Mouse (Mus musculus): ENCODE data around the gene Tnfrsf9. TPM values are rescaled to one million over a fixed set of nuclear protein-coding genes. Genes with fewer than 3 reads are reported as not detected.
A peak's percentile ranks its signal among the peaks of the same experiment; 100 is the strongest.

Gene Tnfrsf9
- polyA plus RNA-seq, 1 experiment from 2014 or later = 0.45 TPM

- H3K4me1 ChIP-seq (replicated peaks) = no peaks in the 10 kb centered on the region; the same call in 1 of the 2 replicates
- H3K4me3 ChIP-seq (replicated peaks) = no peak overlapping the region
- H3K4me2 ChIP-seq = peak overlapping the region; percentile 46
- H3K36me3 ChIP-seq = no peaks in the 10 kb centered on the region
- no peaks in the 10 kb centered on the region for H3K9me3 ChIP-seq
- WGBS = 14% methylated on average over 25 of the region's 25 CpGs
- 0 out of 2 replicates have a peak, but pooled peaks have one; percentile 48 for ATAC-seq (ENCODE audit: insufficient number of reproducible peaks, insufficient read depth, low FRiP score, low TSS enrichment, low read depth)
- peaks cover 5% of the 10 kb centered on the region; the same call in 1 of the 2 replicates for H3K27me3 ChIP-seq
- no peak overlapping the region for H3K27ac ChIP-seq
- no peak overlapping the region for H3K9ac ChIP-seq (replicated peaks)
These were observed 50.5 kb downstream of the Tnfrsf9 start for GRCm38 (mm10) chr4:150964635-150965554.

DNA sequence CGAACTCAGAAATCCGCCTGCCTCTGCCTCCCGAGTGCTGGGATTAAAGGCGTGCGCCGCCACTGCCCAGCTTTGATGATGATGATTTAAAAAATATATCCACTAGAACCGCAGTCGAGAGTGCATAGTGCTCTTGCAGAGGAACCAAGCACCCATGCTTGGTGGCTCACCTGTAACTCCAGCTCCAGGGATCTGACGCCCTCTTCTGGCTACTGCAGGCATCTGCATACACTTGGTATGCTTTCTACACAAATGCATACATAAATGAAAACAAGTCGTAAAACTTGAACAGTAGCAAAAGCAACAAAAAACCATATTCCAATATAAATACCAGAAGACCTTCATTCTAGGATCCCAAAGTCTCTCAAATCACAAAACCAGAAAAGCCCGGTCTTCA lies 51.2 kb downstream of the Tnfrsf9 start:
- Histone ChIP-seq H3K9ac (replicated peaks) (no peak overlapping the region), H3K36me3 (no peaks in the 10 kb centered on the region), H3K4me2 (no peak overlapping the region), H3K9me3 (no peaks in the 10 kb centered on the region), H3K4me3 (replicated peaks) (no peak overlapping the region), H3K27ac (no peak overlapping the region), H3K4me1 (replicated peaks) (no peaks in the 10 kb centered on the region; the same call in 1 of the 2 replicates), H3K27me3 (peaks cover 5% of the 10 kb centered on the region; the same call in 1 of the 2 replicates)
- ATAC-seq (ENCODE audit: insufficient number of reproducible peaks, insufficient read depth, low FRiP score, low TSS enrichment, low read depth) = no peak
- 71% methylated on average over 11 of the region's 11 CpGs for WGBS

- 15% methylated on average over 7 of the region's 7 CpGs for WGBS
- Histone ChIP-seq H3K27me3 (peaks cover 5% of the 10 kb centered on the region; the same call in 1 of the 2 replicates), H3K4me2 (no peak overlapping the region), H3K27ac (no peak overlapping the region), H3K9me3 (no peaks in the 10 kb centered on the region), H3K36me3 (no peaks in the 10 kb centered on the region), H3K9ac (replicated peaks) (no peak overlapping the region), H3K4me1 (replicated peaks) (no peaks in the 10 kb centered on the region; the same call in 1 of the 2 replicates), H3K4me3 (replicated peaks) (no peak overlapping the region)
- ATAC-seq (ENCODE audit: insufficient number of reproducible peaks, insufficient read depth, low FRiP score, low TSS enrichment, low read depth) = no peak
These were observed 52.2 kb downstream of the Tnfrsf9 start for GRCm38 (mm10) chr4:150966556-150966955.

- Histone ChIP-seq H3K4me3 (replicated peaks) (no peak overlapping the region), H3K9me3 (no peaks in the 10 kb centered on the region), H3K36me3 (no peaks in the 10 kb centered on the region), H3K4me2 (no peak overlapping the region), H3K9ac (replicated peaks) (no peak overlapping the region), H3K4me1 (replicated peaks) (no peaks in the 10 kb centered on the region; the same call in 1 of the 2 replicates), H3K27ac (no peak overlapping the region), H3K27me3 (no peaks in the 10 kb centered on the region)
- ATAC-seq (ENCODE audit: insufficient number of reproducible peaks, insufficient read depth, low FRiP score, low TSS enrichment, low read depth) = no peak
- WGBS = 85% methylated on average over 8 of the region's 8 CpGs
These were observed 54.6 kb downstream of the Tnfrsf9 start for GRCm38 (mm10) chr4:150968956-150969355.

- no peak overlapping the region for H3K4me3 ChIP-seq (replicated peaks)
- no peaks in the 10 kb centered on the region for H3K36me3 ChIP-seq
- H3K4me2 ChIP-seq = no peak overlapping the region
- no peak overlapping the region for H3K27ac ChIP-seq
- no peaks in the 10 kb centered on the region for H3K4me1 ChIP-seq (replicated peaks)
- no peak for ATAC-seq (ENCODE audit: insufficient number of reproducible peaks, insufficient read depth, low FRiP score, low TSS enrichment, low read depth)
- H3K9ac ChIP-seq (replicated peaks) = no peak overlapping the region
- H3K27me3 ChIP-seq = no peaks in the 10 kb centered on the region
- no peaks in the 10 kb centered on the region for H3K9me3 ChIP-seq
- WGBS = 78% methylated on average over 8 of the region's 8 CpGs
These were observed 58.9 kb downstream of the Tnfrsf9 start for GRCm38 (mm10) chr4:150973264-150973663.

- ATAC-seq (ENCODE audit: insufficient number of reproducible peaks, insufficient read depth, low FRiP score, low TSS enrichment, low read depth) = no peak
- WGBS = 21% methylated on average over 1 of the region's 1 CpGs
- Histone ChIP-seq H3K4me1 (replicated peaks) (no peaks in the 10 kb centered on the region), H3K9ac (replicated peaks) (no peak overlapping the region), H3K27me3 (no peaks in the 10 kb centered on the region), H3K36me3 (no peaks in the 10 kb centered on the region), H3K27ac (no peak overlapping the region), H3K9me3 (no peaks in the 10 kb centered on the region), H3K4me3 (replicated peaks) (no peak overlapping the region), H3K4me2 (no peak overlapping the region)
These were observed 60.8 kb downstream of the Tnfrsf9 start for GRCm38 (mm10) chr4:150975145-150975544.

GRCm38 (mm10) chr4:150978156-150978910 lies 64.0 kb downstream of the Tnfrsf9 start:
- no peaks in the 10 kb centered on the region for H3K4me1 ChIP-seq (replicated peaks)
- H3K27me3 ChIP-seq = no peaks in the 10 kb centered on the region
- no peaks in the 10 kb centered on the region for H3K36me3 ChIP-seq
- 91% methylated on average over 21 of the region's 21 CpGs for WGBS
- no peak overlapping the region for H3K27ac ChIP-seq
- no peak overlapping the region for H3K4me2 ChIP-seq
- H3K4me3 ChIP-seq (replicated peaks) = no peak overlapping the region
- ATAC-seq (ENCODE audit: insufficient number of reproducible peaks, insufficient read depth, low FRiP score, low TSS enrichment, low read depth) = no peak
- no peak overlapping the region for H3K9ac ChIP-seq (replicated peaks)
- H3K9me3 ChIP-seq = no peaks in the 10 kb centered on the region

DNA sequence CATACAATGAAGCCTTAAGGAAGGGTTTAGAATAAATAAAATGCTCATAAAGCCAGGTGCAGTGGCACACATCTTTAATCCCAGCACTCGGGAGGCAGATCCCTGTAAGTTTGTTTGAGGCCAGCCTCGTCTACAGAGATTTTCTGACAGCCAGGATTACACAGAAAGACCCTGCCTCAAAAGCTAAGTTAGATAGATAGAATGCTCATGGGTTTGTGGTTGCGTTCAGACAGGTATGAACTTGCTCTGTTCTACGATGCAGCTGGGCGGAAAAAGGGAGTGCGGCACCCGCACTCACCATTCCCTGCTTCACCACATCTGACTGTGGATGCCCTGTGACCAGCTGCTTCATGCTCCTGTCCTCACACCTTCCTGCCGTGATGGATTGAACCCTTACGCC lies 65.1 kb downstream of the Tnfrsf9 start:
- WGBS = 79% methylated on average over 9 of the region's 9 CpGs

GRCm38 (mm10) chr4:150980153-150980552 lies 65.8 kb downstream of the Tnfrsf9 start:
- WGBS = 89% methylated on average over 5 of the region's 5 CpGs

More for the DNA sequence above, 65.1 kb downstream of the Tnfrsf9 start:
- Histone ChIP-seq H3K9me3 (no peaks in the 10 kb centered on the region), H3K9ac (replicated peaks) (no peak overlapping the region), H3K4me2 (no peak overlapping the region), H3K36me3 (no peaks in the 10 kb centered on the region), H3K27me3 (no peaks in the 10 kb centered on the region), H3K4me3 (replicated peaks) (no peak overlapping the region), H3K27ac (no peak overlapping the region), H3K4me1 (replicated peaks) (no peaks in the 10 kb centered on the region)
- ATAC-seq (ENCODE audit: insufficient number of reproducible peaks, insufficient read depth, low FRiP score, low TSS enrichment, low read depth) = no peak

GRCm38 (mm10) chr4:150990148-150990547 lies 75.8 kb downstream of the Tnfrsf9 start:
- no peak overlapping the region for H3K27ac ChIP-seq
- no peaks in the 10 kb centered on the region for H3K27me3 ChIP-seq
- H3K9ac ChIP-seq (replicated peaks) = no peak overlapping the region
- H3K4me3 ChIP-seq (replicated peaks) = no peak overlapping the region
- no peaks in the 10 kb centered on the region for H3K36me3 ChIP-seq
- WGBS = 46% methylated on average over 6 of the region's 6 CpGs
- H3K4me1 ChIP-seq (replicated peaks) = peaks cover 2% of the 10 kb centered on the region; the same call in 1 of the 2 replicates
- no peak for ATAC-seq (ENCODE audit: insufficient number of reproducible peaks, insufficient read depth, low FRiP score, low TSS enrichment, low read depth)
- H3K9me3 ChIP-seq = no peaks in the 10 kb centered on the region
- no peak overlapping the region for H3K4me2 ChIP-seq

More at GRCm38 (mm10) chr4:150980153-150980552, 65.8 kb downstream of the Tnfrsf9 start:
- Histone ChIP-seq H3K4me1 (replicated peaks) (no peaks in the 10 kb centered on the region), H3K36me3 (no peaks in the 10 kb centered on the region), H3K27me3 (no peaks in the 10 kb centered on the region), H3K4me2 (no peak overlapping the region), H3K9ac (replicated peaks) (no peak overlapping the region), H3K4me3 (replicated peaks) (no peak overlapping the region), H3K27ac (no peak overlapping the region), H3K9me3 (no peaks in the 10 kb centered on the region)
- ATAC-seq (ENCODE audit: insufficient number of reproducible peaks, insufficient read depth, low FRiP score, low TSS enrichment, low read depth) = no peak
